Mouse (Mus musculus) heart, postnatal 0 days (tissue): ENCODE results near the gene Esm1.

Experiments used
- CTCF ChIP-seq: IDR thresholded peaks from 2 replicates; pipeline ENCODE4 v1.5.1; 2016; ENCODE audit warnings: antibody characterized with exemption, control low read depth, low read depth
- EP300 ChIP-seq: IDR thresholded peaks from 2 replicates; pipeline ENCODE4 v1.6.1; 2016; ENCODE audit warnings: antibody characterized with exemption, low read depth

GRCm38 (mm10) chr13:113202184-113202583 is 7.3 kb upstream of the Esm1 start:
- TF ChIP-seq EP300 (no peak), CTCF (no peak)
